Mouse (Mus musculus) G1E (cell line): ENCODE measurements around the gene Lrch1.

Source experiments
- CTCF ChIP-seq: IDR thresholded peaks from 2 replicates; pipeline ENCODE4 v1.5.1; 2012; ENCODE audit warnings: low read depth, low read length, inconsistent platforms, mixed read lengths
- POLR2AphosphoS5 ChIP-seq: IDR thresholded peaks from 2 replicates; pipeline ENCODE4 v1.6.1; 2012; ENCODE audit warnings: low read depth, low read length, inconsistent platforms; ENCODE audit not compliant: insufficient replicate concordance
- TAL1 ChIP-seq: conservative IDR thresholded peaks from 2 replicates; pipeline ENCODE4 v1.6.1; 2012; ENCODE audit warnings: low read depth, low read length, inconsistent platforms, mixed read lengths

DNA sequence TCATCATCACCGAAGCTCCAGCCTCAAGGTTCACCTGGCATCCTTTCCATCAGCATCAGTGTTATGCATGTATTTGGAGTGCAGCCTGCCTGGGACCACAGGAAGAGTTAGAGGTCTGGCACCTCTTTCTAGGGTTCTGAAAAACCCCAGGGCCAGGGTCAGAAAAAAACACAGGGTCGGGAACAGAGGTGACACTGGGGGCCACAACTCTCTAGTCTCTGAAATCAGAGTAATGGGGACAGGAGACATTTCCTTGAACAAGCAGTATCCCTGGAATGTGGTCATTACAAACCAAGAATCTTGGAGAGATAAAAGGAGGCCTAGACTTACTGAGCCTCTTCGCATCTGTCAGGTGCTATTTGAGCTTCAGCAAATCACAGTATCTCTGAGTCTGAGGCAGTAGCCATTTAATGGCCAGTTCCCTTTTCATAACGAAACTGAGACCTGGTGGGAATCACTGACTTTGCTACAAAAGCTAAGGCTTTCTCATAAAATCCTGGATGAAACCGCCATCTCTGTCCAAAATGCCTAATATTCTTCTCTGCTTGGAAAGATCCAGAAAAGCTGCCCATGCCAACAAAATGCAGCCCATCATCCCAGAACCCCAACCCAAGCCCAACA is 30.1 kb downstream of the Lrch1 start:
- no peak for TF ChIP-seq CTCF
- no peak for TF ChIP-seq TAL1
- no peak for TF ChIP-seq POLR2AphosphoS5
